Mouse (Mus musculus) kidney, adult 2 months (tissue): ENCODE data around the gene Prcc. TPM values are rescaled to one million over a fixed set of nuclear protein-coding genes. Genes with fewer than 3 reads are reported as not detected.
A peak's percentile ranks its signal among the peaks of the same experiment; 100 is the strongest.

Experiments used
- DNase-seq: peaks from one replicate; pipeline ENCODE4 v3.0.0; 2021
- H3K27ac ChIP-seq: fragments of 200-500 bp; 2 replicates; pipeline ENCODE4 v1.5.1; 2012; ENCODE audit warnings: low read depth, low read length, control low read depth, inconsistent platforms; ENCODE audit not compliant: insufficient read depth
- H3K27me3 ChIP-seq: fragments of 200-500 bp; replicated peaks from 2 replicates; pipeline ENCODE4 v1.6.1; 2012; ENCODE audit warnings: mild to moderate bottlenecking, moderate library complexity, low read length, inconsistent platforms; ENCODE audit not compliant: control insufficient read depth, insufficient read depth
- H3K36me3 ChIP-seq: fragments of 200-500 bp; 2 replicates; pipeline ENCODE4 v1.6.1; 2012; ENCODE audit warnings: mild to moderate bottlenecking, moderate library complexity, low read length, inconsistent platforms; ENCODE audit not compliant: control insufficient read depth, insufficient read depth
- H3K4me1 ChIP-seq: fragments of 200-500 bp; 2 replicates; pipeline ENCODE4 v1.6.1; 2011; ENCODE audit warnings: low read length; ENCODE audit not compliant: control insufficient read depth, insufficient read depth
- H3K4me3 ChIP-seq: fragments of 200-500 bp; 2 replicates; pipeline ENCODE4 v1.5.1; 2011; ENCODE audit warnings: mild to moderate bottlenecking, low read depth, low read length, control low read depth; ENCODE audit not compliant: insufficient read depth
- CTCF ChIP-seq: fragments of 200-500 bp; conservative IDR thresholded peaks from 2 replicates; pipeline ENCODE4 v1.5.1; 2011; ENCODE audit warnings: low read depth, mild to moderate bottlenecking, control low read depth, low read length, moderate library complexity, mixed read lengths; ENCODE audit not compliant: insufficient read depth, insufficient read length
- POLR2A ChIP-seq: fragments of 200-500 bp; IDR thresholded peaks from one replicate; pipeline ENCODE4 v1.6.1; 2011; ENCODE audit warnings: low read depth, low read length, control low read depth
- WGBS: fragments of 180-500 bp; shearing (Covaris S2); methylation state at CpG from one replicate; pipeline ENCODE4 v1.1.7; 2018; 5-methylcytosine and 5-hydroxymethylcytosine counted together
- polyA plus RNA-seq: library from polyadenylated mRNA; depleted of rRNA; stranded (reverse); fragments of >200 nt; gene quantifications from 2 replicates; pipeline ENCODE4 v1.2.3, GENCODE M21; 2012; rRNA removed

The Prcc gene
- polyA plus RNA-seq, 1 experiment = 36.3 TPM

DNA sequence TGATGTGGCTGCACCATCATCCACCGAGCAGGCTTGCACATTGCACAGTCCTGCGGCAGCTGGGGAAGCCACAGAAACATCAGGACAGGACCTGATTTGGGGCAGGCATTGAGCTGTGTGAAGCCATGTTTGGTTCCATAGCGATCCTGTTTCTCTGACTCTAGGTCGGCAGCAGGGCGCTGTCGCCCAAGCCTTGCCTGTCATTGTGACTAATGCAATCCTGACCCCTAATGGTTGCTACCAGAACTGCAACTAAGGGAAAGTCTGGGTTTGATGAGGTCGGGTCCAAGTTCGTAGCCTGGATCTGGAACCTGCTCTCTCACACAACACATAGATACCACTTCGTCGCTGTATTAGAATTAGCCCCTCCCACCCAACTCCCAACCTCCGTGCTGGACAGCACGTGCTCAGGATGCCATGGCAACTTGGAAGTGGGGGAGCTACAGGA, 68.7 kb downstream of the Prcc start:
- DNase-seq = peak; percentile 83
- 4% methylated on average over 12 of the region's 12 CpGs for WGBS

GRCm38 (mm10) chr3:87816166-87816565, 69.2 kb downstream of the Prcc start:
- no peak overlapping the region for H3K4me3 ChIP-seq
- WGBS = 62% methylated on average over 6 of the region's 6 CpGs

More for the DNA sequence above, 68.7 kb downstream of the Prcc start:
- H3K36me3 ChIP-seq = no peaks in the 10 kb centered on the region
- no peaks in the 10 kb centered on the region for H3K4me1 ChIP-seq
- no peak overlapping the region for H3K4me3 ChIP-seq
- TF ChIP-seq CTCF (peak; percentile 98), POLR2A (no peak)
- no peaks in the 10 kb centered on the region for H3K27me3 ChIP-seq
- H3K27ac ChIP-seq = no peak overlapping the region

GRCm38 (mm10) chr3:87812873-87813272, 72.5 kb downstream of the Prcc start:
- no peak overlapping the region for H3K4me3 ChIP-seq
- H3K27me3 ChIP-seq = no peaks in the 10 kb centered on the region
- 40% methylated on average over 10 of the region's 10 CpGs for WGBS
- H3K27ac ChIP-seq = no peak overlapping the region
- H3K36me3 ChIP-seq = no peaks in the 10 kb centered on the region
- no peaks in the 10 kb centered on the region for H3K4me1 ChIP-seq
- DNase-seq = peak; percentile 38
- no peak for TF ChIP-seq POLR2A
- no peak for TF ChIP-seq CTCF

More at GRCm38 (mm10) chr3:87816166-87816565, 69.2 kb downstream of the Prcc start:
- Histone ChIP-seq H3K27ac (no peak overlapping the region), H3K27me3 (no peaks in the 10 kb centered on the region), H3K4me1 (no peaks in the 10 kb centered on the region), H3K36me3 (no peaks in the 10 kb centered on the region)
- TF ChIP-seq CTCF = no peak
- no peak for DNase-seq

- no peak for DNase-seq
- Histone ChIP-seq H3K4me1 (no peaks in the 10 kb centered on the region), H3K36me3 (no peaks in the 10 kb centered on the region), H3K4me3 (no peak overlapping the region), H3K27ac (no peak overlapping the region), H3K27me3 (no peaks in the 10 kb centered on the region)
- no peak for TF ChIP-seq POLR2A
- 64% methylated on average over 4 of the region's 4 CpGs for WGBS
Measured at GRCm38 (mm10) chr3:87812413-87812812, 73.0 kb downstream of the Prcc start.

- WGBS = 88% methylated on average over 8 of the region's 8 CpGs
- Histone ChIP-seq H3K27ac (no peak overlapping the region), H3K36me3 (no peaks in the 10 kb centered on the region), H3K4me3 (no peak overlapping the region), H3K27me3 (no peaks in the 10 kb centered on the region), H3K4me1 (no peaks in the 10 kb centered on the region)
- TF ChIP-seq POLR2A (no peak), CTCF (no peak)
- DNase-seq = no peak
Measured at GRCm38 (mm10) chr3:87811297-87811696, 74.1 kb downstream of the Prcc start.

DNA sequence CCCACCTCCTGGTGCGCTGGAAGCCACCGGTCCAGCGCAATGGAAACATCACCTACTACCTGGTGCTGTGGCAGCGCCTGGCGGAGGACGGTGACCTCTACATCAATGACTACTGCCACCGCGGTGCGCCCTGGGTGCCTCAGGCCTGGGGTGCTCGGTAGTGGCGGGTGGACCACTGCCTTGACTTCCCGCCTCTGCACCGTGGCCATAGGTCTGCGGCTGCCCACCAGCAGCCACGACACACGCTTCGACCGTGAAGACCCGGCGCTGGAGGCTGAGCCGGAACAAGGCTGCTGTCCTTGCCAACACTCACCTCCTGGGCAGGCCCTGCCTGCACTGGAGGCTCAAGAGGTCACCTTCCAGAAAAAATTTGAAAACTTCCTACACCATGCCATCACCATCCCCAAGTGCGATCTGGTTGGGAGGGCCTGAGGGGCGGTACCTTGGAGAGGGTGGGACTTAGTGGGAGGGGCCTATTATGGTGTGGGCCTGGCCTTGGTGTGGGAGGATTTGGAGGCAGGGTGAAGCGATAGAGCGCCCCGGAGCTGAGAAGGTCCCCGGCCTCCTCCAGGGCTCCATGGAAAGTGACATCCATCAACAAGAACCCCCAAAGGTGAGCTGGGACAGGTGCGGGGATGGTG, 76.0 kb downstream of the Prcc start:
- Histone ChIP-seq H3K27ac (no peak overlapping the region), H3K36me3 (no peaks in the 10 kb centered on the region), H3K4me3 (no peak overlapping the region), H3K27me3 (no peaks in the 10 kb centered on the region), H3K4me1 (no peaks in the 10 kb centered on the region)
- DNase-seq = peak; percentile 25
- TF ChIP-seq POLR2A (no peak), CTCF (no peak)
- whole genome bisulfite sequencing = 14% methylated on average over 28 of the region's 28 CpGs

Other genes starting within 250 kb of the Prcc start
- gene Lrrc71, start 137.0 kb downstream of the Prcc start, polyA plus RNA-seq = 0.20 and 0.48 TPM in 2 replicates
- 2.5 and 4.5 TPM in 2 replicates for gene Ntrk1, start 90.4 kb downstream of the Prcc start, polyA plus RNA-seq
- 23.9 and 27.8 TPM in 2 replicates for gene Insrr, start 88.7 kb downstream of the Prcc start, polyA plus RNA-seq
- gene Pear1, start 61.3 kb downstream of the Prcc start, polyA plus RNA-seq = 60.5 and 71.0 TPM in 2 replicates
- gene Sh2d2a, start 38.9 kb downstream of the Prcc start, polyA plus RNA-seq = 0.56 and 2.4 TPM in 2 replicates
- gene Hdgf, start 20.7 kb upstream of the Prcc start, polyA plus RNA-seq = 104 and 113 TPM in 2 replicates
- gene Mrpl24, start 33.9 kb upstream of the Prcc start, polyA plus RNA-seq = 71.9 and 100 TPM in 2 replicates
- gene Isg20l2, start 44.7 kb upstream of the Prcc start, polyA plus RNA-seq = 11.0 and 11.5 TPM in 2 replicates
- gene Rrnad1, start 45.1 kb upstream of the Prcc start, polyA plus RNA-seq = 19.3 and 27.3 TPM in 2 replicates
- gene Crabp2, start 63.1 kb upstream of the Prcc start, polyA plus RNA-seq = 0.88 and 0.94 TPM in 2 replicates
- gene Nes, start 85.5 kb upstream of the Prcc start, polyA plus RNA-seq = 7.2 and 7.5 TPM in 2 replicates
- gene Bcan, start 114.6 kb upstream of the Prcc start, polyA plus RNA-seq = 0.34 and 0.48 TPM in 2 replicates
- not detected in 2 replicates for gene Hapln2, start 142.0 kb upstream of the Prcc start, polyA plus RNA-seq
- 5.1 and 7.4 TPM in 2 replicates for gene Gpatch4, start 157.5 kb upstream of the Prcc start, polyA plus RNA-seq
- 141 and 165 TPM in 2 replicates for gene Naxe, start 172.9 kb upstream of the Prcc start, polyA plus RNA-seq
- 0.15 TPM in 1 of 2 replicates, not detected in the other for gene Ttc24, start 192.7 kb upstream of the Prcc start, polyA plus RNA-seq
- 0.81 and 0.83 TPM in 2 replicates for gene Iqgap3, start 196.4 kb upstream of the Prcc start, polyA plus RNA-seq